Mouse (Mus musculus) ovary, postnatal 14 days (tissue): ENCODE measurements around the gene Ccl26.
"Not testable (repeated sequence)": the region's sequence is repeated elsewhere in the genome, so short reads cannot be mapped to it uniquely, and the experiment has no call there.

ENCODE experiments used
- DNase-seq: peaks from one replicate; pipeline ENCODE4 v3.0.0; 2022; ENCODE audit warnings: low spot score

Gene Ccl26

DNA sequence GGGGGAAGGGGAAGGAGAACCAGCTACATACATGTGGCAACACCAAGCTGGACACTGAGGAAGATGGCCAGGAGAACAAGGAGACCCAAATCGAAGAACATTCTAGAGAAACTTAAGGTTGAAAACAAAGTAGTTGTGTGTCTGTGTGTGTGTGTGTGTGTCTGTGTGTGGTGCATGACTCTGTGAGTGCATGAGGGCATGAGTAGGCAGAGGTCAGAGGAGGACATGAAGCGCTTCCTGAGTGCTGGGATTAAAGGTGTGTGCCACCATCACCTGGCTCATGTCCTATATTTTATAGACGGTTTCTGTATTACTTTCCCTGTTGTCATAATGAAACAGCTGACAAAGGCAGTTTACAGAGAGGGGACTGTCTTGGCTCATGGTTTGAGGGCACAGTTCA lies at the start of gene Ccl26:
Gene Ccl26 (minus strand): TSS at position 101 of the 400 bp plus-strand sequence.
- no peak for DNase-seq

DNA sequence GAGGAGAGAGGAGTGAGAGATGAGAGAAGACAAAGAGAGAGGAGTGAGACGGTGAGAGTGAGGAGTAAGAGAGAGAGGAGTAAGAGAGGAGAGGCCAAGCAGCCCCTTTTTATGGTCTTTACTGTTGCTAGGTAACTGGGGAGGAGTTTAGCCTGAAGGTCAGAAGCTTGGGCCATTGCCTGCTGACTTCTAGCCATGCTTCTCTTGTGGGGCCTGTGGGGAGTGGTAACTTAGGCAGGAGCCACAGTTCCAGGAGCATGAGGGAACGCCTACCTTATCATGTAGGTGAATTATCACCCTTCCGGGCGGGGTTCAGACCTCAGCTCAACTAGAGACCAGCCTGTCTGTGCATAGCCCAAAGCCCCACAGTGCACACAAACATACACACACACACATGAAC lies 46.4 kb upstream of the Ccl26 start:
- DNase-seq = no peak

- no peak for DNase-seq
Observed at GRCm38 (mm10) chr5:135607581-135607980, 44.2 kb upstream of the Ccl26 start.

DNA sequence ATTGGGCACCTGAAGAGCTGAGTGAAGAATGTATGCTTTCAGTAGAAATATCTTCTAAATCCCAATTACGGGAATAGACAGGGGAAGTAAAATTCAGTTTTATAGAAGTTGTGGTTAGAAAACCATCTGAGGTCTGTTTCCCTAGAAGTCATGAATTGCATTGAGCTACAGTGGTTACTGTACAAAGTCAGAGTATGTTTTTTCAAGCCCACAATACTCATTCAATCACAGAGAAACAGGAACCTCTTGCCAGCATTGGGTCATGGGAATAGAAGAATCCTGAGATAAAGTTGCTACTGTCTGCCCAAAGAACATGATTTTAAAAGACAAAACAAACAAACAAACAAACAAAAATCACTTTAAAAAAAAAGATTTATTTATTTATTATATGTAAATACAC lies 43.3 kb upstream of the Ccl26 start:
- not testable (repeated sequence) for DNase-seq

DNA sequence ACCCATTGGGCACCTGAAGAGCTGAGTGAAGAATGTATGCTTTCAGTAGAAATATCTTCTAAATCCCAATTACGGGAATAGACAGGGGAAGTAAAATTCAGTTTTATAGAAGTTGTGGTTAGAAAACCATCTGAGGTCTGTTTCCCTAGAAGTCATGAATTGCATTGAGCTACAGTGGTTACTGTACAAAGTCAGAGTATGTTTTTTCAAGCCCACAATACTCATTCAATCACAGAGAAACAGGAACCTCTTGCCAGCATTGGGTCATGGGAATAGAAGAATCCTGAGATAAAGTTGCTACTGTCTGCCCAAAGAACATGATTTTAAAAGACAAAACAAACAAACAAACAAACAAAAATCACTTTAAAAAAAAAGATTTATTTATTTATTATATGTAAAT lies 41.3 kb upstream of the Ccl26 start:
- DNase-seq = not testable (repeated sequence)

GRCm38 (mm10) chr5:135589996-135590784 lies 26.8 kb upstream of the Ccl26 start:
- DNase-seq = no peak

- DNase-seq = no peak
Observed at GRCm38 (mm10) chr5:135587764-135588163, 24.4 kb upstream of the Ccl26 start.

- no peak for DNase-seq
Observed at GRCm38 (mm10) chr5:135585691-135586090, 22.3 kb upstream of the Ccl26 start.

GRCm38 (mm10) chr5:135582330-135582729 lies 19.0 kb upstream of the Ccl26 start:
- no peak for DNase-seq

GRCm38 (mm10) chr5:135579331-135579751 lies 16.0 kb upstream of the Ccl26 start:
- DNase-seq = no peak

GRCm38 (mm10) chr5:135576055-135576454 lies 12.7 kb upstream of the Ccl26 start:
- DNase-seq = no peak

- no peak for DNase-seq
Observed at GRCm38 (mm10) chr5:135573006-135573405, 9.6 kb upstream of the Ccl26 start, which contains the start of gene Ccl24. Gene Ccl24, minus strand, starts transcription at chr5:135573049.

DNA sequence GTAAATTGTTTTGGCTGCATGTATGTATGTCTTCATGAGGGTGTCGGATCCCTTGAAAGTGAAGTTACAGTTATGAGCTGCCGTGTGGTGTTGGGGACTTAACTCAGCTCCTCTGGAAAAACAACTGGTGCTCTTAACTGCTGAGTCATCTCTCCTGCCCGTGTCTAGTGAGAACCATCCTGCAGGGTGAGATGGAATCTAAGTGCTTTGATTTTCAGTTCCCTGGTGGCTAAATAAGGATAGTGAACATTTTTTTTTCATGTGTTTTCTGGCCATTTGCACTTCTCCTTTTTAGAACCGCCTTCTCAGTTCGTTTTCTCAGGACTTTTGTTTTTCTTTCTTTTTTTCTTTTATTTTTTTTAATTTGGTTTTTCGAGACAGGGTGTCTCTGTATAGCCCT lies 5.3 kb upstream of the Ccl26 start:
- DNase-seq = no peak

- no peak for DNase-seq
Observed at GRCm38 (mm10) chr5:135567556-135568265, 4.3 kb upstream of the Ccl26 start.

- no peak for DNase-seq
Observed at GRCm38 (mm10) chr5:135557671-135558070, 5.7 kb downstream of the Ccl26 start.

GRCm38 (mm10) chr5:135557051-135557450 lies 6.3 kb downstream of the Ccl26 start:
- DNase-seq = no peak

GRCm38 (mm10) chr5:135556259-135556658 lies 7.1 kb downstream of the Ccl26 start:
- no peak for DNase-seq

GRCm38 (mm10) chr5:135551591-135551990 lies 11.8 kb downstream of the Ccl26 start:
- no peak for DNase-seq

GRCm38 (mm10) chr5:135550910-135551309 lies 12.5 kb downstream of the Ccl26 start:
- DNase-seq = peak; percentile 14

DNA sequence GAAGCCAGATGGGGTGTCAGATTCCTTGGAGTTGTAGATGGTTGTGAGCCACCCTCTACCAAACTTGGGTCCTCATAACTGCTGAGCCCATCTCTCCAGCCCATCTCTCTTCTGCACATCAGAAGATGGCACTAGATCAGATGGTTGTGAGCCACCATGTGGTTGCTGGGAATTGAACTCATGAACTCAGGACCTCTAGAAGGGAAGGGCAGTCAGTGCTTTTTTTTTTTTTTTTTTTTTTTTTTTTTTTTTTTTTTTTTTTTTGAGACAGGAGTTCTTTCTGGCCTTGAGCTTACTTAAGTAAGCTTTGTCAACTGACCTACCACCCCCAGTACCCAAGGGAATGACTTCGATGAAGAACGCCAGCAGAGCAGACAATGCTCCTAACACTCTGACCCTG lies 15.4 kb downstream of the Ccl26 start:
- no peak for DNase-seq

DNA sequence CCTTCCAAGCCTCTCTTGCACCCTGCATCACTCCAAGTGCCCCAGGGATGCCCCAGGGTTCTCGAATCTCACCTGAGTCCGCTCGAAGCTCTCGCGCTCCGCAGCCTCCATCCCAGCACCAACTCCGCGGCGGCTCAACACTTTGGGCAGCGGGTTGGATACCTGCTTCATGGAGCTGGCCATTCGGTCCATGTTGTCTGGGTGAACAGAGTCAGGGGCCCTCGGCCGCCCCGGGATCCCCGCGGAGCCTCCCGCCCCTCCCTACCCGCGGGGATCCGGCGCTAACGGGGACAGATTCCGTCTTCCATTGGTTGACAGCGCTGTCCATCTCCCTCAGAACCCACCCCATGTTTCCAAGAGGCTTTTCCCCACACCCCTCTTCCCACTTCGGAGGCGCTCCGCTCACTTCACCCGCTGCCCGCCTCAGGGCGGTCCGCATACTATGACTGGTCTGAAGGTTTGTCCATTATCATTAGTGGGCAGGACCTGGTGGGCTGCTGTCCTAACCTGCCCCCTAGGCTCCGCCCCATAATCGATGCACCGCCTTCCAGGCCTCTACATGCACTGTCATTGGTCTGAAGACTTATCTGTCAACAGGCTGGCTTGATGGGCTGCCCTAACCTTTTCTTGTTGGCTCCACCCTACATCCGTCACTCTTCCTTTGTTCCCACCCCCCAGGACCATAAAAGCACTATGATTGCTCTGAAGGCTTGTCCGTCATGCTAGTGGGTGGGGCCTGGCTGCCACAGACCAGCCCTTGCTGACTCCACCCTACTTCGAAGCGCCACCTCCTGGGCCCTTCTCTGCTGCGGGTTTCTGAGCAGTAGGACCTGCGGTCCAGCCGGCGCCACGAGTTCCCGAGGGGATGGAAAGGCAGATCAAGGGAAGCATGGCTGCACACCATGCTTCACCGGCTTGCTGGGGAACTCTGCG lies 18.2 kb downstream of the Ccl26 start, which contains the start of gene Hip1:
Gene Hip1 (minus strand): TSS at position 256 of the 933 bp plus-strand sequence.
- peak; percentile 97 for DNase-seq

DNA sequence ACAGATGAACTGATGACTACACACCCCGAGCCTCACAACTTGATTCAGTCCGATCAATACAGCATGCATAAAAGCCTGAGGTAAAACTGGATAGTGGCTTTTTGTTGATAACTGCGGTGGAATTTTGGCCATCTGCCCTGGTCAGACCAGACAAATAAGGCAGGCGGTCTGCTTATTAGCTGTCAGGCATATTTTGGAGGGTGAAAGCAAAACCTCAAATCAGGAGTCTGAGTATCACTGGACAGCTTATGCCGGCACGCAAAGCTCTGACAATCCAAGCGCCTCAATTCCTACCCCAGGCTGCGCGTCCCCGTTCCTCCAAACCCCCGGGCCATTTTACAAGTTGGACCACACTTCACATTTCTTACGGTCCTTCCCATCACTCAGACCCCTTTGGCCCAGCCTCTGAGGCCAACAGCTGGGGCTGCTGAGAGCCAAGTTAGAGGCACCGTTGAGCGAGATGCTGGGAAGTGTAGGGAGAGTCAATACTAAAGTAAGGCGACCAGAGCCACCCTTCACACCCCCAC lies 19.3 kb downstream of the Ccl26 start:
- peak; percentile 20 for DNase-seq
